Mouse (Mus musculus) olfactory bulb, adult 2 months (tissue): ENCODE data around the gene Itga5.

Experiments
- CTCF ChIP-seq: fragments of 200-500 bp; IDR thresholded peaks from 2 replicates; pipeline ENCODE4 v1.5.1; 2012; ENCODE audit warnings: low read depth, mild to moderate bottlenecking, low read length, moderate library complexity; ENCODE audit not compliant: insufficient read depth
- POLR2A ChIP-seq: fragments of 200-500 bp; IDR thresholded peaks from 2 replicates; pipeline ENCODE4 v1.6.1; 2012; ENCODE audit warnings: mild to moderate bottlenecking, low read depth, low read length, moderate library complexity; ENCODE audit not compliant: insufficient read depth

DNA sequence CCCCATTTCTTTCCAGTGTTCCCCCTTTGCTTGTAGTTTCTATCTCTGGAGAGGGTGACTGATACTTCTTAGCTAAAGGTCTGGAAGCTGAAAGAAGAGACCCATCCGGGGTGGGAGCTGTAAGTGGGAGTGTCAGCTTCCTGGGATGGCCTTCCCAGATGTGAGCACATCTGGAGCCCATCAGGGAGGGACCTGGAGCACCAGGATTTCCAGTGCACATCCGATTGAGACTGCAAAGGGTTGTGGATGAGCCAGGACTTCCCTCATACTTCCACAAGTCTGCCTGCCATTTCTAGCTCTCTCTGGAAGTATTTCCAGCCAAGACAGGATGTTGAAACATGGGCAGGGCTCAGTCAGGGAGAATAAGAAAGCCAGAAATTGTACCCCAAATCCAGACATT, 4.6 kb upstream of the Itga5 start:
- TF ChIP-seq POLR2A, result no peak
- TF ChIP-seq CTCF, result no peak
